Mouse (Mus musculus): ENCODE results near the gene Nme4. TPM values are rescaled to one million over a fixed set of nuclear protein-coding genes. Genes with fewer than 3 reads are reported as not detected.
A peak's percentile ranks its signal among the peaks of the same experiment; 100 is the strongest.

The Nme4 gene
- polyA plus RNA-seq, 1 experiment from 2014 or later: 35.3 TPM

- no peak for ATAC-seq
- 74% methylated on average over 3 of the region's 3 CpGs for WGBS
Observed at GRCm38 (mm10) chr17:26075246-26075645, 20.2 kb downstream of the Nme4 start.

GRCm38 (mm10) chr17:26070136-26070535 lies 25.3 kb downstream of the Nme4 start:
- no peaks in the 10 kb centered on the region for H3K9me3 ChIP-seq (ENCODE audit: control insufficient read depth, low read length)
- ATAC-seq: no peak
- H3K4me3 ChIP-seq (replicated peaks; ENCODE audit: low read length): peak overlapping the region; percentile 99
- H3K36me3 ChIP-seq (ENCODE audit: control insufficient read depth, insufficient read depth): no peaks in the 10 kb centered on the region
- peak overlapping the region; percentile 100 for H3K4me2 ChIP-seq (ENCODE audit: low read length)
- H3K4me1 ChIP-seq (replicated peaks; ENCODE audit: control insufficient read depth, insufficient read depth, low read length): peaks cover 29% of the 10 kb centered on the region
- 34% methylated on average over 6 of the region's 6 CpGs for WGBS
- no peak overlapping the region for H3K27ac ChIP-seq (ENCODE audit: low read length)
- H3K9ac ChIP-seq (replicated peaks; ENCODE audit: low read depth, low read length): peak overlapping the region; percentile 98; the same call in 1 of the 2 replicates
- 0 out of 2 replicates have a peak, but pooled peaks cover 2% of the 10 kb centered on the region for H3K27me3 ChIP-seq (replicated peaks; ENCODE audit: control insufficient read depth, insufficient read depth, low read length)

More at GRCm38 (mm10) chr17:26075246-26075645, 20.2 kb downstream of the Nme4 start:
- H3K27me3 ChIP-seq (replicated peaks; ENCODE audit: control insufficient read depth, insufficient read depth, low read length): 0 out of 2 replicates have a peak, but pooled peaks cover 2% of the 10 kb centered on the region
- no peak overlapping the region for H3K4me3 ChIP-seq (replicated peaks; ENCODE audit: low read length)
- H3K9me3 ChIP-seq (ENCODE audit: control insufficient read depth, low read length): no peaks in the 10 kb centered on the region
- H3K9ac ChIP-seq (replicated peaks; ENCODE audit: low read depth, low read length): no peak overlapping the region
- H3K36me3 ChIP-seq (ENCODE audit: control insufficient read depth, insufficient read depth): no peaks in the 10 kb centered on the region
- no peak overlapping the region for H3K27ac ChIP-seq (ENCODE audit: low read length)
- no peak overlapping the region for H3K4me2 ChIP-seq (ENCODE audit: low read length)
- H3K4me1 ChIP-seq (replicated peaks; ENCODE audit: control insufficient read depth, insufficient read depth, low read length): no peaks in the 10 kb centered on the region

- Histone ChIP-seq H3K27me3 (replicated peaks; ENCODE audit: control insufficient read depth, insufficient read depth, low read length) (0 out of 2 replicates have a peak, but pooled peaks cover 2% of the 10 kb centered on the region), H3K4me1 (replicated peaks; ENCODE audit: control insufficient read depth, insufficient read depth, low read length) (peaks cover 39% of the 10 kb centered on the region), H3K9ac (replicated peaks; ENCODE audit: low read depth, low read length) (peak within 1 kb of the TSS; percentile 98), H3K36me3 (ENCODE audit: control insufficient read depth, insufficient read depth) (peaks cover 5% of the 10 kb centered on the region), H3K27ac (ENCODE audit: low read length) (peak within 1 kb of the TSS; percentile 92), H3K9me3 (ENCODE audit: control insufficient read depth, low read length) (no peaks in the 10 kb centered on the region), H3K4me2 (ENCODE audit: low read length) (peak within 1 kb of the TSS; percentile 100), H3K4me3 (replicated peaks; ENCODE audit: low read length) (peak within 1 kb of the TSS; percentile 99)
- WGBS: under 1% methylated on average over 94 of the region's 94 CpGs
- ATAC-seq: peak; percentile 96
Observed at GRCm38 (mm10) chr17:26068831-26069739, 26.3 kb downstream of the Nme4 start, which contains the start of gene Rab11fip3. TSS of gene Rab11fip3 (minus strand) at chr17:26069555.

- peak overlapping the region; percentile 100 for H3K4me2 ChIP-seq (ENCODE audit: low read length)
- peak overlapping the region; percentile 92 for H3K27ac ChIP-seq (ENCODE audit: low read length)
- WGBS: 2% methylated on average over 44 of the region's 44 CpGs
- H3K27me3 ChIP-seq (replicated peaks; ENCODE audit: control insufficient read depth, insufficient read depth, low read length): 0 out of 2 replicates have a peak, but pooled peaks cover 2% of the 10 kb centered on the region
- no peaks in the 10 kb centered on the region for H3K9me3 ChIP-seq (ENCODE audit: control insufficient read depth, low read length)
- H3K36me3 ChIP-seq (ENCODE audit: control insufficient read depth, insufficient read depth): peaks cover 5% of the 10 kb centered on the region
- peak overlapping the region; percentile 98 for H3K9ac ChIP-seq (replicated peaks; ENCODE audit: low read depth, low read length)
- peaks cover 45% of the 10 kb centered on the region for H3K4me1 ChIP-seq (replicated peaks; ENCODE audit: control insufficient read depth, insufficient read depth, low read length)
- no peak; the same call in 1 of the 2 replicates for ATAC-seq
- H3K4me3 ChIP-seq (replicated peaks; ENCODE audit: low read length): peak overlapping the region; percentile 99
Observed at GRCm38 (mm10) chr17:26068024-26068830, 27.2 kb downstream of the Nme4 start.

- H3K4me1 ChIP-seq (replicated peaks; ENCODE audit: control insufficient read depth, insufficient read depth, low read length): peaks cover 57% of the 10 kb centered on the region
Observed at GRCm38 (mm10) chr17:26066488-26067020, 28.8 kb downstream of the Nme4 start.

GRCm38 (mm10) chr17:26064916-26065315 lies 30.5 kb downstream of the Nme4 start:
- no peak for ATAC-seq
- H3K4me1 ChIP-seq (replicated peaks; ENCODE audit: control insufficient read depth, insufficient read depth, low read length): peaks cover 61% of the 10 kb centered on the region
- WGBS: 78% methylated on average over 6 of the region's 6 CpGs

More at GRCm38 (mm10) chr17:26066488-26067020, 28.8 kb downstream of the Nme4 start:
- H3K4me3 ChIP-seq (replicated peaks; ENCODE audit: low read length): peak overlapping the region; percentile 99
- H3K4me2 ChIP-seq (ENCODE audit: low read length): peak overlapping the region; percentile 100
- H3K27ac ChIP-seq (ENCODE audit: low read length): no peak overlapping the region
- ATAC-seq: no peak
- WGBS: 89% methylated on average over 7 of the region's 7 CpGs
- H3K36me3 ChIP-seq (ENCODE audit: control insufficient read depth, insufficient read depth): peaks cover 5% of the 10 kb centered on the region
- H3K9ac ChIP-seq (replicated peaks; ENCODE audit: low read depth, low read length): peak overlapping the region; percentile 98
- no peaks in the 10 kb centered on the region for H3K9me3 ChIP-seq (ENCODE audit: control insufficient read depth, low read length)
- no peaks in the 10 kb centered on the region for H3K27me3 ChIP-seq (replicated peaks; ENCODE audit: control insufficient read depth, insufficient read depth, low read length)

GRCm38 (mm10) chr17:26057787-26058567 lies 37.4 kb downstream of the Nme4 start:
- H3K9ac ChIP-seq (replicated peaks; ENCODE audit: low read depth, low read length): no peak overlapping the region
- 79% methylated on average over 9 of the region's 9 CpGs for WGBS
- 0 out of 2 replicates have a peak, but pooled peaks cover 3% of the 10 kb centered on the region for H3K36me3 ChIP-seq (ENCODE audit: control insufficient read depth, insufficient read depth)
- H3K4me3 ChIP-seq (replicated peaks; ENCODE audit: low read length): no peak overlapping the region
- no peak overlapping the region for H3K27ac ChIP-seq (ENCODE audit: low read length)
- ATAC-seq: no peak
- H3K4me1 ChIP-seq (replicated peaks; ENCODE audit: control insufficient read depth, insufficient read depth, low read length): peaks cover 20% of the 10 kb centered on the region
- no peak overlapping the region for H3K4me2 ChIP-seq (ENCODE audit: low read length)
- H3K27me3 ChIP-seq (replicated peaks; ENCODE audit: control insufficient read depth, insufficient read depth, low read length): no peaks in the 10 kb centered on the region
- H3K9me3 ChIP-seq (ENCODE audit: control insufficient read depth, low read length): no peaks in the 10 kb centered on the region

More at GRCm38 (mm10) chr17:26064916-26065315, 30.5 kb downstream of the Nme4 start:
- H3K9me3 ChIP-seq (ENCODE audit: control insufficient read depth, low read length): no peaks in the 10 kb centered on the region
- H3K9ac ChIP-seq (replicated peaks; ENCODE audit: low read depth, low read length): peak overlapping the region; percentile 17; the same call in 1 of the 2 replicates
- H3K36me3 ChIP-seq (ENCODE audit: control insufficient read depth, insufficient read depth): peaks cover 5% of the 10 kb centered on the region
- no peak overlapping the region for H3K27ac ChIP-seq (ENCODE audit: low read length)
- no peaks in the 10 kb centered on the region for H3K27me3 ChIP-seq (replicated peaks; ENCODE audit: control insufficient read depth, insufficient read depth, low read length)
- peak overlapping the region; percentile 14; the same call in 1 of the 2 replicates for H3K4me3 ChIP-seq (replicated peaks; ENCODE audit: low read length)
- peak overlapping the region; percentile 33 for H3K4me2 ChIP-seq (ENCODE audit: low read length)

- Histone ChIP-seq H3K4me1 (replicated peaks; ENCODE audit: control insufficient read depth, insufficient read depth, low read length) (peaks cover 15% of the 10 kb centered on the region), H3K9me3 (ENCODE audit: control insufficient read depth, low read length) (no peaks in the 10 kb centered on the region), H3K27ac (ENCODE audit: low read length) (no peak overlapping the region), H3K9ac (replicated peaks; ENCODE audit: low read depth, low read length) (no peak overlapping the region), H3K4me2 (ENCODE audit: low read length) (no peak overlapping the region), H3K36me3 (ENCODE audit: control insufficient read depth, insufficient read depth) (0 out of 2 replicates have a peak, but pooled peaks cover 3% of the 10 kb centered on the region), H3K4me3 (replicated peaks; ENCODE audit: low read length) (no peak overlapping the region), H3K27me3 (replicated peaks; ENCODE audit: control insufficient read depth, insufficient read depth, low read length) (no peaks in the 10 kb centered on the region)
- no peak for ATAC-seq
- WGBS: 97% methylated on average over 8 of the region's 8 CpGs
Observed at GRCm38 (mm10) chr17:26057278-26057677, 38.1 kb downstream of the Nme4 start.

Data from forebrain, embryonic 16.5 days (tissue).